Comparison of ENCODE assay signal across 16 mouse cellular contexts in the genomic region with DNA sequence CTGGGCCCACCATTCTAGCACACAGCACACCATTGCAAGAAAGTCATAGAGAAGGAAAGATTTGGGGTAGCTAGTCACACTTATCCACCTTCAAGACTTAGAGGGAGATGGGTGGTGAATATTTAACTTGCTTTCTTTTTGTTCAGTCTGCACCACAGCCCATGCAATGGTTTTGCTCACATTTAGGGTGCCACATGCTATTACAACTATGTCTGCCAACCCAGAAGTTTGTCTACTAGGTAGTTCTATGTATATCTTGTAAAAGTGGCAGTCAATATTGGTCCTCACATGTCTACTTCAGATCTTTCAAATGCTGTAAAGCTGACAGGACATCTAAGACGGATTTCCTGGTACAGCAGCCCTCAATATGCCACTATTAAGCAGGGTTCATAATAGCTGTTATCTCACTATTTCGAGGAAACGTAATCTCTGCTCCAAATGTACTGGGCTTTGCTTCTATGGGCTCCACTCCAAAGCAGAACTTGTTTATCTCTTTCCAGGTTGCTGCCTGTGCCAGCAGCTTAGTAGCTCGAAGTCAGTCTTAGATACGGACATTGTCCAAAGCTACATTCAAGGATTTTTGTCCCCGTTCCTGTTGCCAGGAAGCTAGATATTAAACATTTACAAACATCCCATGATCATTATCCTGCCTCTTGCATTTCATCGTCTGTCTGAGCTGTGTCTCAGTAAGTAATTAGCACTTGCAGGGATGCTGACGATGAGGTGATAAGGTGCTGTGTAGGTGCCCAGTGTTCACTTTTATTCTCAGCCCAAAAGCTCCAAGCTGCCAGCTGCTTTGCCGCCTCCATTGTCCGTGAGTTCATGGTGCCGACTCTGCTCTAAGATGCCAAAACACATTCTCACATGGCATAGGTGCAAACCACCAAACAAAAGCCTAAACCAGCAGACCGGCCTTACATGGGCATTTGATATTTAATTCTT.
DNase-seq lines count a peak whose midpoint lies in the region; ATAC-seq and TF ChIP-seq lines count a peak whose summit lies in the region.
"Had no signal": no experiment of that assay in that cellular context is flagged by ENCODE, and none has a peak within 500 bp of the region (broad histone marks: within the 10 kb centered on the region; RNA-seq: fewer than 3 reads in every experiment).

No protein-coding gene starts in this region.

- no peak for TF ChIP-seq CTCF in lung, embryonic 14.5 days (IDR thresholded peaks at IDR 0.05; ENCODE audit: low read depth)
- no peak for TF ChIP-seq CTCF in lung, adult 2 months (IDR thresholded peaks at IDR 0.05; ENCODE audit: insufficient read depth, low read length)

- H3K9me3 ChIP-seq in heart, embryonic 13.5 days: no peaks in the 10 kb centered on the region
- H3K9me3 ChIP-seq in lung, embryonic 14.5 days (ENCODE audit: low read depth, low read length): no peaks in the 10 kb centered on the region
- H3K9me3 ChIP-seq in forebrain, embryonic 14.5 days (replicated peaks; ENCODE audit: control insufficient read depth, low read length): no peaks in the 10 kb centered on the region
- H3K9me3 ChIP-seq: embryonic facial prominence, embryonic 12.5 days; limb, embryonic 12.5 days; lung, embryonic 15.5 days; midbrain, embryonic 12.5 days; neural tube, embryonic 12.5 days had no signal

- TF ChIP-seq POLR2A in lung, adult 2 months (IDR thresholded peaks at IDR 0.05; ENCODE audit: borderline replicate concordance, extremely low read depth, low read depth, low read length): no peak

- ATAC-seq in heart, embryonic 13.5 days (ENCODE audit: extremely low read depth, insufficient number of reproducible peaks, low FRiP score, low TSS enrichment): no peak; the same call in 1 of the 2 replicates
- no peak for ATAC-seq in lung, embryonic 14.5 days (ENCODE audit: insufficient read depth)
- ATAC-seq in forebrain, embryonic 14.5 days: peak; percentile 73; the same call in 1 of the 2 replicates

- no peak overlapping the region; the same call in 1 of the 2 replicates for H3K27ac ChIP-seq in heart, embryonic 13.5 days (replicated peaks)
- H3K27ac ChIP-seq in lung, embryonic 14.5 days (ENCODE audit: low read depth): no peak overlapping the region
- no peak overlapping the region for H3K27ac ChIP-seq in forebrain, embryonic 14.5 days (ENCODE audit: low read depth, low read length)
- H3K27ac ChIP-seq: embryonic facial prominence, embryonic 12.5 days; limb, embryonic 12.5 days; lung, embryonic 15.5 days; midbrain, embryonic 12.5 days; neural tube, embryonic 12.5 days had no signal

- DNase-seq in heart, adult 8-10 months (ENCODE audit: low spot score): no peak
- DNase-seq in lung, embryonic 14.5 days: peak; percentile 30
- no peak for DNase-seq in lung, adult 2 months
- DNase-seq in forebrain, embryonic 14.5 days (ENCODE audit: low spot score): peak; percentile 66
- DNase-seq in lung, postnatal 14 days: peak; percentile 9
- DNase-seq in adrenal gland, adult 8-10 months: no peak
- DNase-seq in thymus, postnatal 36 days: no peak
- DNase-seq: adrenal gland, adult 2 months; cerebellum, postnatal 25 days; kidney, postnatal 25 days had no signal

- H3K4me1 ChIP-seq in heart, embryonic 13.5 days: peaks cover 19% of the 10 kb centered on the region
- H3K4me1 ChIP-seq in lung, embryonic 14.5 days (ENCODE audit: insufficient read depth): no peaks in the 10 kb centered on the region
- peaks cover 3% of the 10 kb centered on the region; the same call in 1 of the 2 replicates for H3K4me1 ChIP-seq in lung, adult 2 months (ENCODE audit: control insufficient read depth, insufficient read depth, low read length)
- H3K4me1 ChIP-seq in forebrain, embryonic 14.5 days (ENCODE audit: control insufficient read depth, insufficient read depth, low read length): no peaks in the 10 kb centered on the region
- H3K4me1 ChIP-seq: embryonic facial prominence, embryonic 12.5 days; limb, embryonic 12.5 days; midbrain, embryonic 12.5 days; neural tube, embryonic 12.5 days had no signal

- WGBS in heart, embryonic 13.5 days: 36% methylated on average over 12 of the region's 12 CpGs
- WGBS in lung, embryonic 14.5 days: 42% methylated on average over 12 of the region's 12 CpGs
- WGBS in lung, adult 2 months: 32% methylated on average over 12 of the region's 12 CpGs
- WGBS in forebrain, embryonic 14.5 days: 47% methylated on average over 12 of the region's 12 CpGs

- no peak overlapping the region; the same call in 1 of the 2 replicates for H3K4me3 ChIP-seq in heart, embryonic 13.5 days
- no peak overlapping the region for H3K4me3 ChIP-seq in lung, embryonic 14.5 days (ENCODE audit: low read depth, low read length)
- no peak overlapping the region for H3K4me3 ChIP-seq in lung, adult 2 months (replicated peaks; ENCODE audit: extremely low read depth, low read depth, low read length)
- no peak overlapping the region for H3K4me3 ChIP-seq in forebrain, embryonic 14.5 days (ENCODE audit: low read depth, low read length)
- H3K4me3 ChIP-seq: embryonic facial prominence, embryonic 12.5 days; limb, embryonic 12.5 days; lung, embryonic 15.5 days; midbrain, embryonic 12.5 days; neural tube, embryonic 12.5 days had no signal

- no peaks in the 10 kb centered on the region for H3K36me3 ChIP-seq in heart, embryonic 13.5 days
- no peaks in the 10 kb centered on the region for H3K36me3 ChIP-seq in lung, embryonic 14.5 days (ENCODE audit: insufficient read depth)
- H3K36me3 ChIP-seq in forebrain, embryonic 14.5 days (ENCODE audit: control insufficient read depth, insufficient read depth, low read length): no peaks in the 10 kb centered on the region
- H3K36me3 ChIP-seq: embryonic facial prominence, embryonic 12.5 days; limb, embryonic 12.5 days; lung, embryonic 15.5 days; midbrain, embryonic 12.5 days; neural tube, embryonic 12.5 days had no signal

- no peak overlapping the region for H3K9ac ChIP-seq in heart, embryonic 13.5 days
- H3K9ac ChIP-seq in lung, embryonic 14.5 days: no peak overlapping the region
- no peak overlapping the region for H3K9ac ChIP-seq in forebrain, embryonic 14.5 days (ENCODE audit: low read length)
- H3K9ac ChIP-seq: embryonic facial prominence, embryonic 12.5 days; limb, embryonic 12.5 days; lung, embryonic 15.5 days; midbrain, embryonic 12.5 days; neural tube, embryonic 12.5 days had no signal

- H3K27me3 ChIP-seq in heart, embryonic 13.5 days (replicated peaks): no peaks in the 10 kb centered on the region
- H3K27me3 ChIP-seq in lung, embryonic 14.5 days (ENCODE audit: insufficient read depth, low read length): no peaks in the 10 kb centered on the region
- no peaks in the 10 kb centered on the region for H3K27me3 ChIP-seq in forebrain, embryonic 14.5 days (replicated peaks; ENCODE audit: control insufficient read depth, insufficient read depth, low read length)
- H3K27me3 ChIP-seq: embryonic facial prominence, embryonic 12.5 days; limb, embryonic 12.5 days; lung, embryonic 15.5 days; midbrain, embryonic 12.5 days; neural tube, embryonic 12.5 days had no signal

- peak overlapping the region; percentile 51 for H3K4me2 ChIP-seq in heart, embryonic 13.5 days
- H3K4me2 ChIP-seq in lung, embryonic 14.5 days: no peak overlapping the region
- no peak overlapping the region for H3K4me2 ChIP-seq in forebrain, embryonic 14.5 days (ENCODE audit: low read length)
- H3K4me2 ChIP-seq: embryonic facial prominence, embryonic 12.5 days; limb, embryonic 12.5 days; lung, embryonic 15.5 days; midbrain, embryonic 12.5 days; neural tube, embryonic 12.5 days had no signal

Comparison
In these comparisons a context has a peak if more than half of its experiments do, and no peak if none do; other contexts are left out.
1. DNase-seq: peak in lung, embryonic 14.5 days (single experiment), forebrain, embryonic 14.5 days (single experiment) and lung, postnatal 14 days (single experiment); none in heart, adult 8-10 months (single experiment), lung, adult 2 months (single experiment), adrenal gland, adult 8-10 months (single experiment) and thymus, postnatal 36 days (0 of 2).